Comparison of ENCODE assay signal across 10 mouse cellular contexts in the genomic region with DNA sequence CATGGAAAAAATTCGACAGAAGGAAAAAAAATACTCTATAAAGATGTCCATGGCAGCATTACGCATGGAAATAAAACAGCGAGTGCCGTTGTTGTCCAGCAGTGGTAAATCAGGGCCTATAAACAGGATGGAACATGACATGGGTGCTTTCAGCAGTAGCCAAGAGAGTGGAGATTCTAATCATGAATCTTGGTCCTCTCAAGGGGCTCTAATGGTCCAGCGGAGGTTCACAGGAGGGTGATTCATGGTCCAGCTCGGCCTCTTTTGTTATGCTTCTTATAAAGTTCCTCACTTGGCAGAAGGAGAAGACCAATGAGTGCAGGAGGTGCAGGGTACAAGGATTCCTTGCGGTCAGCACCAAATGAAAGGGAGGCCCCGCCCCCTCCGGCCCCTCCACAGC.
"Had no signal": no experiment of that assay in that cellular context is flagged by ENCODE, and none has a peak within 500 bp of the region (broad histone marks: within the 10 kb centered on the region; RNA-seq: fewer than 3 reads in every experiment).

No protein-coding gene starts in this region.

- H3K36me3 ChIP-seq: intestine, embryonic 15.5 days; limb, embryonic 10.5 days; liver, embryonic 15.5 days had no signal

- H3K4me3 ChIP-seq: intestine, embryonic 15.5 days; left cerebral cortex, adult 2 months; limb, embryonic 10.5 days; liver, embryonic 15.5 days; midbrain, embryonic 13.5 days had no signal

- H3K9me3 ChIP-seq: intestine, embryonic 15.5 days; limb, embryonic 10.5 days; liver, embryonic 15.5 days had no signal

- H3K9ac ChIP-seq: intestine, embryonic 15.5 days; liver, embryonic 15.5 days; midbrain, embryonic 13.5 days had no signal

- H3K4me2 ChIP-seq: intestine, embryonic 15.5 days; liver, embryonic 11.5 days; liver, embryonic 15.5 days; midbrain, embryonic 13.5 days had no signal

- H3K27ac ChIP-seq: intestine, embryonic 15.5 days; left cerebral cortex, adult 2 months; limb, embryonic 10.5 days; liver, embryonic 15.5 days; midbrain, embryonic 13.5 days had no signal

- H3K27me3 ChIP-seq: intestine, embryonic 15.5 days; liver, embryonic 15.5 days; midbrain, embryonic 13.5 days had no signal

- ATAC-seq: intestine, embryonic 15.5 days; lung, postnatal 0 days; midbrain, embryonic 13.5 days had no signal

- H3K4me1 ChIP-seq: intestine, embryonic 15.5 days had no signal

- DNase-seq: lung, adult 2 months; lung, postnatal 36 days; right cerebral cortex, postnatal 14 days had no signal
